Mouse (Mus musculus) liver, embryonic 15.5 days (tissue): ENCODE results near the gene Megf6. TPM values are rescaled to one million over a fixed set of nuclear protein-coding genes. Genes with fewer than 3 reads are reported as not detected.

Experiments used
- ATAC-seq: fragments of 200-750 bp; cut with Nextera tagmentation; 2 replicates; pipeline ENCODE4 v1.8.0; 2017; ENCODE audit warnings: moderate number of reproducible peaks, mild to moderate bottlenecking, moderate library complexity; ENCODE audit not compliant: insufficient read depth
- H3K27ac ChIP-seq: fragments of 300-500 bp; sonication (generic); replicated peaks from 2 replicates; pipeline ENCODE4 v1.5.1; 2015; ENCODE audit warnings: mild to moderate bottlenecking, inconsistent platforms
- H3K27me3 ChIP-seq: fragments of 300-500 bp; sonication (generic); 2 replicates; pipeline ENCODE4 v1.6.1; 2015; ENCODE audit warnings: mild to moderate bottlenecking, inconsistent platforms
- H3K36me3 ChIP-seq: fragments of 300-500 bp; sonication (generic); replicated peaks from 2 replicates; pipeline ENCODE4 v1.6.1; 2015; ENCODE audit warnings: moderate library complexity, mild to moderate bottlenecking, inconsistent platforms
- H3K4me1 ChIP-seq: fragments of 300-500 bp; sonication (generic); replicated peaks from 2 replicates; pipeline ENCODE4 v1.6.1; 2015; ENCODE audit warnings: inconsistent platforms
- H3K4me2 ChIP-seq: fragments of 300-500 bp; sonication (generic); 2 replicates; pipeline ENCODE4 v1.6.1; 2015; ENCODE audit warnings: moderate library complexity, mild to moderate bottlenecking, inconsistent platforms
- H3K4me3 ChIP-seq: fragments of 300-500 bp; sonication (generic); replicated peaks from 2 replicates; pipeline ENCODE4 v1.5.1; 2015; ENCODE audit warnings: mild to moderate bottlenecking, inconsistent platforms
- H3K9ac ChIP-seq: fragments of 300-500 bp; sonication (generic); 2 replicates; pipeline ENCODE4 v1.6.1; 2015; ENCODE audit warnings: moderate library complexity, mild to moderate bottlenecking, inconsistent platforms
- H3K9me3 ChIP-seq: fragments of 300-500 bp; sonication (generic); replicated peaks from 2 replicates; pipeline ENCODE4 v1.6.1; 2016; ENCODE audit warnings: inconsistent platforms
- WGBS: fragments of 180-500 bp; shearing (Covaris S2); methylation state at CpG from one replicate; pipeline ENCODE4 v1.1.7; 2015; ENCODE audit warnings: mixed read lengths; ENCODE audit not compliant: insufficient replicate concordance; 5-methylcytosine and 5-hydroxymethylcytosine counted together
- polyA plus RNA-seq: library from polyadenylated mRNA; unstranded; fragments of >200 nt; fragmentation: Nextera tagmentation; extraction: Ambion mirVana; gene quantifications from 2 replicates; pipeline ENCODE4 v1.2.1, GENCODE M21; 2015

The Megf6 gene
- polyA plus RNA-seq, result 1.4 and 2.1 TPM in 2 replicates

DNA sequence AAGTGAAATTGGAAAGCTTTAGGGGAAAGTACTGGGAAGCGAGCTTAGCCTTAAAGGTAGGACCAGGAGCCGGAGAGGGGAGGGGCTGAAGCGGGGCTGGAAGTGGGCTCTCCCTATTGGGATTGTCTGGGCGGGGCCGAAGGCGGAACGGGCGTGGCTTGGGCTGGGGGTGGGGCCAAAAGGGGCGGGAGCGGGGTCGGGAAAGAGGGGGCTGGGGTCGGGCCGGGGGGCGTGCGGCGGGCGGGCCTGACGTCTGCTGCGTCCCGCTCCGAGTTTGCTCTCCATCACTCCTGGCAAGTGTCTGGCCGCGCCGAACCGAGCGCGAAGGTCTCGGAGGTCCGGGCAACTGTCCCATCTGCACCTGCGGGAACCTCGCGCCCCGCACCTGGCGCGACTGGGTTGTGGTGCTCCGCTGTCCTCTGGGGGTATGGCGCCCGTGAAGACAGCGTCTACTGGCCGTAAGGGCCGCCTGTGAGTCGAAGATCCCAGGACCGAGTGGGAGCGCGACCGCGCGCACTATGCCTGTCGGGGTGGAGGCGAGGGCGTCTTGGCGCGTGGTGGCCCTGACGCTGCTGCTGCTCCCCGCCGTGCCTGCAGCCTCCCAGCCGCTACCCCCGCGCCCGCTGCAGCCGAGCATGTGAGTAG lies at the start of gene Megf6:
TSS of gene Megf6 (plus strand) at position 225 of the 645 bp plus-strand sequence.
- peaks cover 3% of the 10 kb centered on the region for H3K4me1 ChIP-seq
- WGBS, result under 1% methylated on average over 59 of the region's 61 CpGs
- H3K36me3 ChIP-seq, result no peaks in the 10 kb centered on the region
- H3K9ac ChIP-seq, result no peak within 1 kb of the TSS
- no peak for ATAC-seq
- no peak within 1 kb of the TSS for H3K27ac ChIP-seq
- H3K9me3 ChIP-seq, result no peaks in the 10 kb centered on the region
- H3K4me2 ChIP-seq, result peak within 1 kb of the TSS; percentile 60
- H3K4me3 ChIP-seq, result peak within 1 kb of the TSS; percentile 40
- peaks cover 81% of the 10 kb centered on the region for H3K27me3 ChIP-seq

DNA sequence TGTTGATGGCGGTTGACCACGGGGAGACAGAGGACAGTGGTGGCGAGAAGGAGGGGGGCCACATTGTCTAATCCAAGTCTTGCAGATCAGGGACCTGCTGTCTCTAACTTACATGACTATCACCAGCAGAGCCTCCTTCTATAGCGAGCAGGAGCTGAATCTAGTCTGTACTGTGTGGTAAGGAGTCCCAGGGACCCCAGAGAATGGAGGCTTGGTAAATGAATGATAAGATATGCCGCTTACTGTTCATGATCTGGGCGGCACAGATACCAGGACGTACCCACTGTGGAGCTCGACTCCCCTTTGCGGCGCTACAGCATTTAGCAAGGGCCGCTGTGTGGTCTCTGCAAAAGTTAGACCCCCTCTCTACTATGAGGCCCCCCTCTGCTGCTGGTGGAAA lies 48.7 kb upstream of the Megf6 start:
- Histone ChIP-seq H3K9me3 (no peaks in the 10 kb centered on the region), H3K9ac (peak overlapping the region; percentile 22; the same call in 1 of the 2 replicates), H3K27me3 (0 out of 2 replicates have a peak, but pooled peaks cover 5% of the 10 kb centered on the region), H3K36me3 (no peaks in the 10 kb centered on the region), H3K27ac (peak overlapping the region; percentile 88), H3K4me3 (peak overlapping the region; percentile 22), H3K4me1 (peaks cover 66% of the 10 kb centered on the region), H3K4me2 (peak overlapping the region; percentile 55)
- WGBS, result 25% methylated on average over 11 of the region's 11 CpGs
- ATAC-seq, result peak; percentile 92

DNA sequence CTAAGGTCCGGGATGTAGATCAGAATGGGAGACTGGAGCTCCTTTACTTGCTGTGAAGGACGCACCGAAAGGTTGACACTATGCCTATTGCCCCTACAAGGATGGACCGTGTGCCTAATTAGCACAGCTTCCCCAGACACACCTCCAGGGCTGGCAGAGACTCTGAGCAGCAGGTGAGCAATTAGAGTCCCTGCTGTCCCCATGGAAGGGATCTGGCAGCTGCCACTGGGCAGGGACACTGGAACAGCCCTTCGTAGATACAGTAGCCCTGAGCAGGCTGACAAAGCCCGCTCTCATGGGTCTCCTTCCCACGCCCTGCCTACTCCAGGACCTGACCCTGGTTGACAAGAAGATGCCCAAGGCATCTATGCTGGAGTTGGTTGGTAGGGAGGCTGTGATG lies 48.2 kb upstream of the Megf6 start:
- no peaks in the 10 kb centered on the region for H3K9me3 ChIP-seq
- 0 out of 2 replicates have a peak, but pooled peaks cover 5% of the 10 kb centered on the region for H3K27me3 ChIP-seq
- 55% methylated on average over 7 of the region's 7 CpGs for WGBS
- peaks cover 61% of the 10 kb centered on the region for H3K4me1 ChIP-seq
- H3K9ac ChIP-seq, result no peak overlapping the region
- H3K4me3 ChIP-seq, result no peak overlapping the region
- peak overlapping the region; percentile 88 for H3K27ac ChIP-seq
- H3K36me3 ChIP-seq, result no peaks in the 10 kb centered on the region
- peak; percentile 20; the same call in 1 of the 2 replicates for ATAC-seq
- H3K4me2 ChIP-seq, result peak overlapping the region; percentile 55

DNA sequence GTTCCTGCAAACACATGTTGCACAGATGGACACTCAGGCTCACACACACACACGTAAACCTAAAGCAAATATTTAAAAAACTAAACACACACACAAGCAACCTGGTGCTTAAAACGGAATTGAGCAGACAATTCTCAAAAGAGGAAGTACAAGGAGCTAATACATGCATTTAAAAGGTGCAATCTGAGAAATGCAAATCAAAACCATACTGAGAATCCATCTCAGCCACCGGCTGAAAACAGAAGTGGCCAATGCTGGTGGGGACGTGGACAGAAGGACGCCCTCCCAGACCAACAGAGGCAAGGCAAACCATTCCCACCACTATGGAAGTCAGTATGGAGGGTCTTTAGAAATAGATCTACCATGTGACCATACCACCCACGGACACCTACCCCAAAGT lies 47.0 kb upstream of the Megf6 start:
- Histone ChIP-seq H3K9me3 (no peaks in the 10 kb centered on the region), H3K4me3 (no peak overlapping the region), H3K9ac (no peak overlapping the region), H3K4me2 (no peak overlapping the region), H3K4me1 (peaks cover 49% of the 10 kb centered on the region), H3K27me3 (peaks cover 10% of the 10 kb centered on the region; the same call in 1 of the 2 replicates), H3K27ac (no peak overlapping the region), H3K36me3 (no peaks in the 10 kb centered on the region)
- ATAC-seq, result no peak
- 48% methylated on average over 6 of the region's 6 CpGs for WGBS

DNA sequence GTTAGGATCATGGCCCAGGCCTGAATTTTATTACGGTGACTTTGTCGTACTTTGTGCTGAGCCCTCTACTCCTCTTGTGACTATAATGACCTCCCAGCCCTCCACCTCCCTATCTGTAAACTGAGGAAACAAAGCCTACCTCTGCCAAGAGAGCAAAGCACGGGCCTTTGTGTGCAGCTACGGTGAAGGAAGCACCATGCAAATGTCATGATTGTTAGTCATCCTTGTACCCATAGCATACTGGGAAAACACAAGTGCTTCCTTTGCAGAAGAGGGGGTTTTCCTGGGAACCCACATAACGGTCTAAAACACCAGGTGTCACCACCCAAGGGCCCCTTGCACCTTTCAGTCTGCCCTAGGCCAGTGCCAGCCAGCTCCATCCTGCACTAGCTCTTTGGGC lies 45.3 kb upstream of the Megf6 start:
- 63% methylated on average over 5 of the region's 5 CpGs for WGBS
- Histone ChIP-seq H3K9me3 (no peaks in the 10 kb centered on the region), H3K36me3 (no peaks in the 10 kb centered on the region), H3K4me1 (peaks cover 32% of the 10 kb centered on the region), H3K4me2 (no peak overlapping the region), H3K4me3 (no peak overlapping the region), H3K27ac (no peak overlapping the region), H3K9ac (no peak overlapping the region), H3K27me3 (peaks cover 22% of the 10 kb centered on the region)
- no peak for ATAC-seq

DNA sequence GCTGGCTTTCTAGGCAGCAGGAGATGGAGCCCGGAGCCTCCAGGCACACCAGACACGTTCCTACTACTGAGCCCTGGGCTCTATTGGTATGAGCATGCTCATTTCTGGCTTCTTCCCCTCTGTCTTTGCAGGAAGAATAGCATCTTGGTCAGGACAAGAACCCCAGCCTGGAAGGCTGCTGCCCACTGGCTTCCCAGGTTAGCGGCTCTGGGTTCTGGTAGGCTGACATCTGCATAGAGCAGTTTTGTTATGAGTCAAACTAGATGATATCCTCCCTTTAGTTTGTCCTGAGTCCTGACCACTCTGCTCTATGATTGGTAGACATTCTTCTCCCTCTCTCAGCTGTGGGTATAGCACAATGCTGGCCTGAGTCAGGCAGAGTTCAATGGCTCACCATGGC lies 43.3 kb upstream of the Megf6 start:
- peaks cover 12% of the 10 kb centered on the region for H3K4me1 ChIP-seq
- 72% methylated on average over 3 of the region's 3 CpGs for WGBS

DNA sequence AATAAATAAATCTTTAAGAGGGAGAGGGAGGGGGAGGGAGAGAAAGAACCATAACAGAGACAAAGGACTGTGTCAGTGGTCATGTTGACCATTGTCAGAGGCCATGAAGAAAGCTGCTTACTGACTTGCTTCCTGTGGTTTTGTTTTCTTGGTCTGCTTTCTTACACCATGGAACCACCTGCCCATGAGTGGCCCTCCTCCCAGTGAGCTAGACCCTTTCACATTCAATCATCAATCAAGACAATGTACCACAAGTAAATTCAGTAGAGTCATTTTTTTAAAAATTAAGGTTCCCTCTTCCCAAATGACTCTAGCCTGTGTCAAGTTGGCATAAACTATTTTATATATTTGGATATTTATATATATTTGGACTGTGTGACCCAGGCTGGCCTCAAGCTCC lies 40.6 kb upstream of the Megf6 start:
- no peaks in the 10 kb centered on the region for H3K36me3 ChIP-seq
- H3K9ac ChIP-seq, result no peak overlapping the region
- peaks cover 65% of the 10 kb centered on the region for H3K27me3 ChIP-seq
- H3K9me3 ChIP-seq, result no peaks in the 10 kb centered on the region
- no peak for ATAC-seq
- H3K27ac ChIP-seq, result no peak overlapping the region
- H3K4me1 ChIP-seq, result no peaks in the 10 kb centered on the region
- H3K4me3 ChIP-seq, result no peak overlapping the region
- H3K4me2 ChIP-seq, result no peak overlapping the region

More for the DNA sequence above, 43.3 kb upstream of the Megf6 start:
- H3K27me3 ChIP-seq, result peaks cover 41% of the 10 kb centered on the region
- H3K4me3 ChIP-seq, result no peak overlapping the region
- no peak overlapping the region for H3K9ac ChIP-seq
- H3K4me2 ChIP-seq, result no peak overlapping the region
- H3K9me3 ChIP-seq, result no peaks in the 10 kb centered on the region
- ATAC-seq, result no peak
- no peaks in the 10 kb centered on the region for H3K36me3 ChIP-seq
- no peak overlapping the region for H3K27ac ChIP-seq

DNA sequence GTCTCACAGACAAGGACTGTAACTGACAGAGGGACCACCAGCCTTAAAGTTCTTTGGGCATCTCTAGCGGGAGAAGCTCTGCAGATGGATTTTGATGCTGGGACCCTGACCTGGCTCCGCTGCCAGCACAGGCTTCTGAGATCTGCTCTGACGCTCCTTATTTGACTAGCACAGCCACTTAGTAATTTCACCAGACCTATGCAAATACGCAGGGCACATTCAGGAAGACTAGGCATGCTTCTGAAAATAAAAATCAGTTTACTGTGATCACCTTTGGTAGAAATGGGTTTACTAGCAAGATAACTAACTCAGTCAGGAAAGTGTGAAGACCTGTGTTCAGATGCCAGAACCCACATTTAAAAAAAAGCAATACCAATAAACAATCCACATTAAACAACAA lies 38.6 kb upstream of the Megf6 start:
- Histone ChIP-seq H3K36me3 (no peaks in the 10 kb centered on the region), H3K27ac (no peak overlapping the region), H3K9ac (no peak overlapping the region), H3K27me3 (peaks cover 79% of the 10 kb centered on the region), H3K9me3 (no peaks in the 10 kb centered on the region), H3K4me1 (no peaks in the 10 kb centered on the region), H3K4me2 (no peak overlapping the region), H3K4me3 (no peak overlapping the region)
- 60% methylated on average over 4 of the region's 4 CpGs for WGBS
- ATAC-seq, result no peak

DNA sequence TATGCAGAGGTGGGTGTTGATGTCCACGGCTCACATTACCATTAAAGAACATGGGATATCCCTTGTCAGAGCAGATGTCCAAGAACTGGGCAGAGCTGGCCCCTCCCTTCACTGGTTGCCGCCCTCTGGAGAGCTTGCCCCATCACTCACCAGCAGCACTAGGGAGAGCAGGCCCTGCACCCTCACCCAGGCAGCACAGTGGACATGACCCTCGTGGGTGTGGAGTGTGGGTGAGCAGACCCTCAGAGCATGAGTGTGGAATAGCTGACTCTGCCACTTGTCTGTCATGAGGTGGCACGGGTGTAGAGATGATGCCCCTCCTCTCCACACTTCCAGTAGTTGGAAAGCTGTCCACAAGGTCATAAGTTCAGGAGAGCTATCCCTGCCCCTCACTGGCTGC lies 35.7 kb upstream of the Megf6 start:
- H3K27ac ChIP-seq, result no peak overlapping the region
- H3K4me2 ChIP-seq, result no peak overlapping the region
- H3K9ac ChIP-seq, result no peak overlapping the region
- peaks cover 95% of the 10 kb centered on the region for H3K27me3 ChIP-seq
- peaks cover 4% of the 10 kb centered on the region for H3K4me1 ChIP-seq
- 43% methylated on average over 4 of the region's 4 CpGs for WGBS
- no peaks in the 10 kb centered on the region for H3K9me3 ChIP-seq
- no peaks in the 10 kb centered on the region for H3K36me3 ChIP-seq
- no peak overlapping the region for H3K4me3 ChIP-seq
- no peak for ATAC-seq

DNA sequence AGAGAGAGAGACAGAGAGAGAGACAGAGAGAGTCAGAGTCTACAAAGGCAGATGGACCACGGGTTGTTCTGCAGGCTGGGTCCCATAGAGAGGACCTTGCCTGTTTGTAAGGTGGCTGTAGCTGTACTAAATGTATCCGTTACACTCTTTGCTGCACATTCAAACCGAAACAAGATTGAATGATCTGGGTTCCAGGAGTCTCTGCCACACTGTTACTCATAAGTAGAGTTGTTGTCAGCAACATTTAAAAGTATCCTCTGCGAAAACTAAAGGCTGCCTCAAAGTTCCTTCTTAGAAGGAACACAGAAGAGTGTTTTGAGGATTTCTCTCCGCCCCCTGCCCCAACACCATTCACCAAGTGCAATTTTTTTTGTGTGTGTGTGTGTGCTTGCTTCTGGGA lies 33.4 kb upstream of the Megf6 start:
- Histone ChIP-seq H3K9ac (no peak overlapping the region), H3K27me3 (peaks cover 97% of the 10 kb centered on the region)
- 42% methylated on average over 5 of the region's 5 CpGs for WGBS

DNA sequence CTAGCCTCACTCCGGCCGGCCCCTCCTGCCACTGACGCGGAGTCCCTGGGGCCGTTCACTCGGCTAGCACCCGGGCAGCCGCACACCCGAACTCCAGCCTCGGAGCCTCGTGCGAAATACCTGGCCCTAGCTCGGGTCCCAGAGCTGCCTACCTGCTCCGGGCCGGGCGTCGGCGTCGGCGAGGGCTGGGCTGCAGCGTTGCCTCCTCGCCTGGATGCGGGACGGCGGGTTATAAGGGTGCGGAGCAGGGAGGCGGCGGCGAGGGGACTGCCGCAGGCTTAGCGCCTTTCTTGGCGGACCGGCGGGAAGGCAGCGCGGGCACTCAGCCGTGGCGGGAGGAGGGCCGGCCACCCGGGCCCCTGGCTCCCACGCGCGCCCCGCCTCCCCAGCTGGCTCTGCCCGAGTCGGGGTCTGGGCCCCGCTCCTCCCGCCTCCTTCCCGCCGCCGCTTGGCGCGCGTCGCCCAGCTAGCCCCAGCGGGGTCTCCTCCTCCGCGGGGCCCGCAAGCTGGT lies 30.8 kb upstream of the Megf6 start:
- 1% methylated on average over 59 of the region's 59 CpGs for WGBS
- Histone ChIP-seq H3K27me3 (peaks cover 74% of the 10 kb centered on the region), H3K27ac (no peak overlapping the region), H3K9ac (no peak overlapping the region), H3K4me1 (peaks cover 46% of the 10 kb centered on the region), H3K4me3 (peak overlapping the region; percentile 41), H3K9me3 (no peaks in the 10 kb centered on the region), H3K36me3 (no peaks in the 10 kb centered on the region), H3K4me2 (peak overlapping the region; percentile 92)
- no peak for ATAC-seq

More for the DNA sequence above, 33.4 kb upstream of the Megf6 start:
- Histone ChIP-seq H3K4me3 (no peak overlapping the region), H3K4me1 (peaks cover 26% of the 10 kb centered on the region), H3K27ac (no peak overlapping the region), H3K9me3 (no peaks in the 10 kb centered on the region), H3K36me3 (no peaks in the 10 kb centered on the region), H3K4me2 (no peak overlapping the region)
- ATAC-seq, result no peak

DNA sequence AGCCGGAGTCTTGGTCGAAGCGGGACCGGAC lies 30.5 kb upstream of the Megf6 start, which contains the start of gene Trp73:
TSS of gene Trp73 (minus strand) at position 27 of the 31 bp plus-strand sequence.
- no peaks in the 10 kb centered on the region for H3K9me3 ChIP-seq
- H3K27ac ChIP-seq, result no peak within 1 kb of the TSS
- H3K4me1 ChIP-seq, result peaks cover 46% of the 10 kb centered on the region
- 0% methylated on average over 4 of the region's 4 CpGs for WGBS
- peak within 1 kb of the TSS; percentile 92 for H3K4me2 ChIP-seq
- H3K9ac ChIP-seq, result no peak within 1 kb of the TSS
- H3K27me3 ChIP-seq, result peaks cover 72% of the 10 kb centered on the region
- H3K36me3 ChIP-seq, result no peaks in the 10 kb centered on the region
- H3K4me3 ChIP-seq, result peak within 1 kb of the TSS; percentile 86
- no peak for ATAC-seq
